Mouse (Mus musculus) granulocyte monocyte progenitor cell, adult 5-6 weeks (primary cell): ENCODE measurements around the gene Tbc1d2b. TPM values are rescaled to one million over a fixed set of nuclear protein-coding genes. Genes with fewer than 3 reads are reported as not detected.

ENCODE experiments used
- ATAC-seq: replicated peaks from 2 replicates; pipeline ENCODE4 v1.8.0; 2016; ENCODE audit warnings: mild to moderate bottlenecking, moderate TSS enrichment, inconsistent platforms; ENCODE audit not compliant: poor library complexity, severe bottlenecking
- total RNA-seq, 2 experiments: library from RNA; stranded (forward) in 1 of 2; stranded (reverse) in 1 of 2; fragments of 200-712, 200-1000 nt in 1 of 2; fragments of >200 nt in 1 of 2; fragmentation: Nextera tagmentation in 1 of 2; gene quantifications; 2 replicates each; pipeline ENCODE4 v1.2.3; 2014 to 2017

Gene Tbc1d2b
- total RNA-seq, 2 experiments from 2014 or later, result 48.0 to 61.2 TPM

DNA sequence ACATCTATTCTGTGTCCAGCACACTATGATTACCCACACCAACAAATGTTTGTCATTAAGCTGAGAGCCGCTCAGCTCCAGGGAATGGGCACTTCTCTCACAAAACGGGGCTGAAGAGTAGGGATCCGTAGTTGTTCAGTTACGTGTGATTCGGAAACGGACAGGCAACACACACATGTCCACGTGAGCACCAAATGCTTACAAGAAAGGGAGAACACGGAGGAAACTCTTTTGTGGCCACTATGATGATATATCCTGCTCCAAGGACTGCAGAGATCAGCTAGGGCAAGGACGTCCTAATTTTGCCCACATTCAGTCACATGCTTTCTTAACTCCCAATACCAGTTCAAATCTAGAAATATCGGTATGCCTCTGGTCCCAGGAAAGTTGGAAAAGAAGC is 4.5 kb downstream of the Tbc1d2b start:
- ATAC-seq, result no peak

DNA sequence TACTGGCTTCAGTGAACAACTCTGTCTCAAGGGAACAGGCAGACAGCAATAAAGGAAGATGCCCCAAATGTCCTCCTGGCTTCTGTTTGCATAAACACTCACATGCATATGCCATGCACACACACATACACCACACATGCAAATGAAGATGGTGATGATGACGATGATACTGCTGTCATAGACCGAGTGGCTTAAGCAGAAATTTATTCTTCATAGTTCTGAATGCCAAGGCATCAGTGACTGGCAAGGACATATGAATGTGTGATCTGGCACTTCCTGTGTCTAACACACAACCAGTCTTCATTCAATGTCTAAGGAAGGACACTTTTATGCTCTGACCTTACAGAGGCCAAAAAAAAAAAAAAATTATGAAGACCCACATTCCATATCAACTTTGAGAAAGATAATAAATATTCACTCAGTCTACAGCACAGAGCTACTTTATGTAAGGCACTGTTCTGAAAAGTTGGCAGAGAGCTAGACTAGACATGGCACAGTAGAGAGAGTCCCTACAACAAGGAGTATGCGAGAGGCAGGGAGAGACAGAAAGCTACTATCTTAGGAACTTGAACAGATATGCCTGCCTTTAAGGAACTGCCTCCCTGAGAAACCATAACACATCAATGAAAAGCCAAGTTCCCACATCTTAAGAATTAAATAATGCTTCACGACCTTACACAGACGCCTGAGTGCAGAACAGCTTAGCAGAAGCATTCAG is 5.1 kb downstream of the Tbc1d2b start:
- no peak for ATAC-seq

DNA sequence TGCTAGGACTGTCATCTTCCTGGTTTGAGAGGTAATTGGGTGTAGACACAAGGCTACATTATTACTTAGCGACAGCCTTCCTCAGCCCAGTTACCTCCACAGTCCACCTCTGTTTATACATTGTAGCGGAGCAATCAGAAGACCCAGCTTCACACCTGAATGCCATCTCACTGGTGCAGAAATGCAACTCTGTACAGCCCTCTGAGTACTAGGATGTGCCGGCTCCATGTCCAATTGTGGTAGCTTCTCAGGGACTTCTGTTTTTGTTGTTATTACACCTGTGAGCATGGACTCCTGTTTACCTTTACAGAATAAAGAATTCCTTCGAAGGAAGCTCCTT is 7.3 kb downstream of the Tbc1d2b start:
- ATAC-seq, result no peak

DNA sequence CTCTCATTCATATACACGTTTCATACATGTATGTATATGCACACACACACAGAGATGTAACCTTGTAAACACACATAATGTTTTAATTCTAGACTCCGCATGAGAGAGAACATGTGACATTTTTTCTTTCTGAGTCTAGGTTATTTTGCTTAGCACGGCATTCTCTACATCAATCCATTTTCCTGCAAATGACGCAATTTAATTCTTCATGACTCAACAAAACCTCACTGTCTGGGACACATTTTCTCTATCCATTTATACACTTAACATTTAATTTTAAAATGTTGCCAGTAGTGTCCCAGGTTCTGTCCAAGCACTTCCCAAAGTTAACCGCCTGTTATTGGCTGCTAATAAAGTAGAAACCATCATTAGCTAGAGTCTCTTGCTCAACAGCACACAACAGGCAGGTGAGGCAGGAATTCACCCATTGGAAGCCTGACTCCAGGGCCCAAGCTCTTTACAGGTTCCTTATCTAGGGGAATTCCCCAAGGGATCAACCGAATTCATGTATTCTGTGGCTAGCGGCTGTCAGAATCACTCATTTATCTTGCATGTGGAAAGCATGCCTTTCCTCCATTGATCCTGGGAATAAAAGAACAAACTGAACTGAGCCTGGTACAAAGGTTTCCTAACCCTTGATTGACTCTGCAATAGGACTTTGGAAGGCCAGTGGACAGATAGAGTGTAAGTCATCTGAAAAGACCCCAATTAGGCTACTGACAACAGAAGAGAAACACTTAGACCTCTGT is 7.8 kb downstream of the Tbc1d2b start:
- ATAC-seq, result no peak

DNA sequence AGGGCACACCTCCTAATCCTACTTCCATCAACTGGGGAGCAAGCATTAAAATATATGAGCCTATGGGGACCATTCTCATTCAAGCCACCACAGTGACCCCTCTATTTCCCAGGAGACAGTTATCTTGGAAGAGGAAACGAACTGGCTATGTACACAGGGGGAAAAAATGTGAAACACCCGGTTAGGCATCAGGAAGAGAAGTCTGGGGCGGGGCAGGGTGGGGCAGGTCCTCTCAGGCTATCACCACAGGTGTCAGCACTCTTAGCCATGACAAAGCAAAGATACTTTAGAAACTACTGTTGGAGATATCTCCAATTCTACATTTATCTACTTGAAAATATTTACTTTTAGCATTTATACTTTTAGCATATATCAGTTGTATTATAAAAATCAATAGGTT is 8.5 kb downstream of the Tbc1d2b start:
- no peak for ATAC-seq

DNA sequence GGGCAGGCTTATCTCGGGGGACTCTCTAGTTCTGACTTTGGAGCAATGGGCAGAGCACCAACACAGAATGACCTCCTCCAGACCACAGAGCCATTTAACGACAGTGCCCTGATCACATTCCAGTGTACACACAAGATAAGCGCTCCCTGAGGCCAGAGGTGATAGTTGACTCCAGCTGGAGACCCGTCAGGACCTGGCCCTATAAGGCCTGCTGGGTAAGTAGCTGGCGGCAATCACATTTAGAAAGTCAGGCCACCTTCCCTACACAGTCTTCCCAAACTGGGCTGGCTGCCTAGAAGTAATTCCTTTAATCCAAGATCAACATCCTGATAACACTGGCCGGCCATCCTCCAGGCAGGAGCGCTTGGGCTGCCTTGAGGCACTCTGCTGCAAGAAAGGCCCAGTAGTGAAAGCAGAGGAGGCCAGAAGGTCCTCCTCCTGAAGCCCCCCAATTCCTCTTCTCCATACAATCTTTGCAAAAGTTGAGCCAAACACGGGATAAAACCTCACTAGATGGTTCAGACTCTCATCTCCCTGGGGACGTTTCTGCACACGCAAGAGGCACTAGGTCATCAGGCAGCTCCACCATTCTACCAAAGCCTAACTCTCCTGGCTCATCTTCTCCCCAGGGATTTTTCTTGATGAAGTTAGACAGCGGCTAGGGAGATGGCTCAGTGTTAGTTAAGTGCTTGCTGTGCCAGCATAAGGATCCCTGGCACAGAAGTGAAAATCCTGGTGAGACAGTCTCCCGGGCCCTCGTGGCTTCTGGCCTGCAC is 9.8 kb downstream of the Tbc1d2b start:
- no peak for ATAC-seq

DNA sequence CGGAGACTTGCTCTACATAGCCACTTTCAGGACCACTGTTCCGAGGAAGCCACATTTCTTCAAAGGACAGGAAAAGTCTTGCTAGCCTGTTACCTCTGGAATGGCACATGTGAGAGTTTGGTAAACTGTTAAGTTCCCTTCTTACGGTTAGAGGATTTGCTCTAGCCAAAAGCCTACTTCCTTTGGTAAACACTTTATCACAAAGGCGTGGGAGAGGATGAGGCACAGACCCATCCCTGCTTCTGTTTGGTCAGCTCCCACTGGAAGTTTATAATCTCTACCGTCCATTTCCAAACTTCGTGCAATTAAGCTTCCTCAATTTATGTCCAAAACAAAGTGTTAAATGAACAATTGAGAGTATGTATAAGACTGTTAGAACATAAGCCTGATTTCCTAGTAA is 10.5 kb downstream of the Tbc1d2b start:
- no peak for ATAC-seq

DNA sequence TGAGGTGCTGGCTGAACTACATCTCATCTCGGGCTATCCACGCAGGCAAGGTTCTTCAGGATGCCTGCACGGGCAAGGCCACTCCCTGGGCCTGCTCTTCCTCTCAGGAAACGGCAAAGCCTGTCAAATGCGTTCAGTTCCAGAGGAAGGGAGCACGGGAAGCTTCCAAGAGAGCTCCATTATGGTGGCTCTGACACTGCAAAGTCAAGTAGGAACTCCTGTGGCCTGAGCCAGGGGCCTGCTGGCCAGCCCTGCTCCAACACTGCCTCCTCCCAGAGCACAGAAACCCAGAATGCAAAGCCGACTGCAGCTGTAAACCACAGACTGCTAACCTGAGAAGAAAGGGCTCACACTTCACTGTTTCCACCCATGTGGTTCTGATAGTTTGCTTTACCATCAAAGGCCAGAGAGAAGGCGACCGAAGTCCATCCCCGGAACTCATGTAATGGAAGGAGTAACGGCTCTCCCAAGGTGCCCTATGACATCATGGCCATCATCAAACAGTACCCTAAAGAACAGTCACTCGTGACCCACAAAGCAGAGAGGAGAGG is 11.1 kb downstream of the Tbc1d2b start:
- no peak for ATAC-seq

DNA sequence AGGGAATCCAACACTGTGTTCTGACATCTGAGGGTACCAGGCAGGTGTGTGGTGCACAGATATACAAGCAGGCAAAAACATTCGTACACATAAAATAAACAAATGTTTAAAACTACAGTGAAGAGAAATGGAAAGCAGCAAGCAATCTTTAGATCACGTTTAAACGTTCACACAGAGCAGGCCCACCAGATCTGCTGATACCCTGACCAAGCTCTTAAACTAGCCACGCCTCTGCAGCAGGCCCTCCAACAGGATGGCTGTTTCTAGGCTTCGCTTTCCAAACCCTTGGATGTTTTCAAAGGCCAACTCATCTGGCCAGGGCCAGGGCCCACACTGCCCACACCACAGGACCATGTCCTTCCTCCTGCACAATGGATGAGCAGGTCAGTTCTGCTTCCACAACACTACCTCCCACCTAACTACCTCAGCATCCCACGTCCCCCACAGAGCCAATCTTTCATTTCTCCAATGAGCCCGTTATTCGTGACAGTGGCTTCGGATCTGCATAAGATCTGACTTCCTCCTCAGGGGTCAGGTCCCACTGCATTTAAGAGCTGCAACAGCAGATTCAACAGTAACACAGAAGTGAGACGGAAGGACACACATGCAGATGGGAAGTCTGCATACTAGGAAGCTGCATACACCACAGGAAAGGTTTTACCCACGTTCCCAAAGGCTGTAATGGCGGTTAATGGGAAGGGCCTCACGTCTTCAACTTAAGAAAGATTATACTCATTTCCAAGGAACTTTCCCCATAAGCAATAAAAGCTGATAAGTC is 12.7 kb downstream of the Tbc1d2b start:
- peak; percentile 58 for ATAC-seq

DNA sequence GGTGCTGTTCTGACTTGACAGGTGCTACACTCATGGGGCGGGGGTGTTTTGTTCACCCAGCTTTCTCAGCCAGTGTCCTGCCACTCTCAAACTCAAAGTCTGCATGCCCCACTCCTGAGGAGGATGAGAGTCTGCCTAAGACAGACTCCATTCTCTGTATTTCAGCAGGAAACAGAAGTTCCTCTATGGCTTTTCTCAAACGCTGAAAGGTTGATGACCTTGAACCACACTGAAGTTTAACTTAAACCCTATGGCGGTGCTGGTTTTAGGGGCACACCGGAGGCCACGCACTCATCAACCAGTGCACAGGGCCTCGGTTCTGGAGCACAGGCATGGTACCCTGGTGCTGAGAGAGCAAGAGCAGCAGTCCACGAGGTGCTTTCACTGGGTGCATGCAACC is 13.4 kb downstream of the Tbc1d2b start:
- 0 out of 2 replicates have a peak, but pooled peaks have one; percentile 8 for ATAC-seq

DNA sequence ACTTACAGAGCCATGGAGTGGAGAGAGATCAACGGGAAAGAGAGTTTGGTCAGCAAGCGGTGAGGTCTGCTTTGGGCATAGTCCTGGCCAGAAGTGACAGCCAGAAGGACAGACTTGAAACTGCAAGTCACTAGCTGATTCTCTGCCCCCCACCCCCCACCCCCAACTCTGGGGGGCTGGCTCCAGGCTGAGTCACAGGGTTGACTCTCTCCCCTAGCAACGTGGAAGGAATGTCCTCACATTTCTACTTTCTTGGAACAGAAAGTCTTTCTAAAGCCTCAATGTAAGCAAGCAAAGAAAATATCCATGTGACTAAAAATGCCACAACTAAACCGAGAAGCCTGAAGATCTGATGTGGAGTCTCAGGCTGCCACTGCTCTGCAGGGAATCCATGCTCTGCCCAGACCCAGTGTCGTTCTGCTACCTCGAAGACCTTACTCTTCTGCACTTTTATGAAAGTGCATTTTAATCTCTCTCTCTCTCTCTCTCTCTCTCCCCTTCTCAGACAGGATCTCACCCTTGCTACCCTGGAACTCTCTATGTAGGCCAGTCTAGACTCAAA is 14.7 kb downstream of the Tbc1d2b start:
- peak; percentile 38 for ATAC-seq

DNA sequence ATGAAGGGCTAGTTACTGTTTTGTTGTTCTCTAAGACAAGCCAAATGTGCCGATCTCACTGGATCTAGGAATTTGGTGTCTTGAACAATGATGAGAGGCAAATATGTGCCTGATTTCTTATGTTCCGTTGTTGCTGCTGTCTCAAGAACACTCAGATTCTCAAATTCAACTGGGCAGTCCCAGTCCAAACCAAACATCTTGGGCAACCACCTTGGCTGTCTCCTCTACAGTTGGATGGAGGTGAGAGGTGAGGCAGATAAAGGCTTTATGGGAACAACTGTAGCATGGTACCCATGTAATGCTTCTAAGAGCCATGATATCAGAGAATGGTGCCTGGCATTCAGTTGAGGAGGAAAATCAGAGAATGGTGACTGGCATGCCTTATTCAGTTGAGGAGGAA is 17.4 kb downstream of the Tbc1d2b start:
- ATAC-seq, result no peak

DNA sequence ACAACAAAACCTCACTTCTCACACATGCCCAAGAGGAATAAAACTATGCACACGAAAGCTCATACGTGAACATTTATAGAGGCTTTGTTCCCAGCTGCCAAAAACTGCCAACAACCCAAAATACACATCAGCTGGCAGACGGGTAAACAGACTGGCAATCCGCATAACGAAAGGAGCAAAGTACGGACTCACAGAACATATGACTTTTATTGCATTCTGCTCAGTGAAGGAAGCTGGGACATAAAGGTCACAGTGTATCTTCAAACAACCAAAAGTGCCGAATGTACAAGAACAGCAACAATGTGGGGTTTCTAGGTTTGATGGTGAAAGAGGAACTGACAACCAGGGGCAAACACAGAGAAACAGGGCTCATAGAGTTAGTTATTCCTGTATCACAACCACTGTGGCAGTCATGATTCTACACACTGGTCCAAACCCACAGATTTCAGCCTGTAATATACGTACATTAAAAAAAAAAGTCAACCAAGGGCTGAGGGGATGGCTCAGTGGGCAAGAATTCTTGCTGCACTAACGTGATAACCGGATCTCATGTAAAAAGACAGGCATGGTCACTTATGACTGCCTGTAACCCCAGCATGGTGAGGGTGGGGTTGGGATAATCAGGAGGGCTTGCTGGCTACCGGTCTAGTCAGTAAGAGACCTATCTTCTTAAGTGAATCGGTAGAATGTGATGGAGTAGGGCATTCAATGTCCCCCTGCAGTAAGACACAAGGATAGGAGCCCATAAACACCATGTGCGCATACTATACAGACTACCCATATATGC is 19.4 kb downstream of the Tbc1d2b start:
- ATAC-seq, result peak; percentile 32

DNA sequence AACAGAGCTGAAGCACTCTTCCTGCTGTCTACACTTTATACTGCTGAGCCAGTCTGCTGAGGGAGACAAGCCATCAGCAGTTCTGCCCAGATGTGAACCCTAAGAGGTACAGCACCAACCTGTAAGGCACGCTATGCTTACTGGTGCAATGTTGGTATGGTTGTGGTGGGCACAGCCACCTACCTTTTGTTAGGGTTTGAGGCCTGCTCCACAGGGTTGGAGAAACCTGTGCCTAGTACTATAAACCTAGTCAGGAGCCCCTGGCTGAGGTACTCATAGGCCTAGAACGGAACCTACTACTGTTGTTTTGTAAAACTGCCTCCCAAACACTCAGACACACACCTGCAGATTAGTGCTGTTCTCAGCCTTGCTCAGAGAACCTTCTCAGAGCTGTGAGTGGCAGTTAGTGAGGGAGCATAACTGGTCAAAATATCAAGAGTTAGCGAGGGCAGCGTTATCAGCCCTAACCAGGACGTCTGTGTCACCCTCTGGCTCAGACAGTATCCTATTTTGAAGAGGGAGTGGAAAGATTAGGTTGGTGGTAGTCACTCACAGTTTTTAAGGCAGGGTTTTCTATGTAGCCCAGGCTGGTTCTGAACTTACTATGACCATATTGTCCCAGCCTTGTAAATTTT is 20.3 kb downstream of the Tbc1d2b start:
- no peak for ATAC-seq

DNA sequence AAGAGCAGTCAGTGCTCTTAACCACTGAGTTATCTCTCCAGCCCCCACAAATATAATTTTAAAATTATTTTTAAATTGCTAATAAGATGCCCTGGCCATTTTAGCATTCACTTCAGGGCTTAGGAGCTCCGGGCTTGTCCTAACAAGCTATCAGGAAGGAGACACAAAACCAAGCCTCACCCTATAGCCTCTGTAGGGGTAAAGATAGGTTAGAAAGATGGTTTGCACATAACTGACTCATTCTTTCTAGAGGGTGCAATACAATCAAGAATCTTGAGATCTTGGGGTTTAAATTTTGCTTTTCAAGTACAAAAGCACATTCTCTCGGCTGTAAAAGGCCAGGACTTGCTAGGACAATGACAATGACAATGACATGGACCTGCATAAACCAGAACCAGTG is 21.6 kb downstream of the Tbc1d2b start:
- no peak for ATAC-seq

DNA sequence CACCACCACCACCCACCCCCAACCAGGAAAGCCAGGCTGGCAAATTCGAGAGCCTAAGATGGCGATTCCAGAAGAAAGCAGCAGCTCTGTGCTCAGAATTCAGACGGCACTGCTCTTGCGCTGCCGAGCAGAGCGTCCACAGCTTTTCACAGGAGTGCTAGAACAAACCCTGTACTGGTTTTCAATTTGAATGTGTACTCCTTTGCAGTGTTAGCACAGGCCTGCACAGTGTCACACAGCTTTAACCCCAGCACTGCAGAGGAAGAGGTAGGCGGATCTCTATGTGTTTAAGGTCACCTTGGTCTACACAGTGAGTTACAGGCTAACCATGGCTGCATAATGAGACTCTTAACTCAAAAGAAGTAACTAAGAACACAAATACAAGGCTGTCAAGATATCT is 22.3 kb downstream of the Tbc1d2b start:
- no peak for ATAC-seq

DNA sequence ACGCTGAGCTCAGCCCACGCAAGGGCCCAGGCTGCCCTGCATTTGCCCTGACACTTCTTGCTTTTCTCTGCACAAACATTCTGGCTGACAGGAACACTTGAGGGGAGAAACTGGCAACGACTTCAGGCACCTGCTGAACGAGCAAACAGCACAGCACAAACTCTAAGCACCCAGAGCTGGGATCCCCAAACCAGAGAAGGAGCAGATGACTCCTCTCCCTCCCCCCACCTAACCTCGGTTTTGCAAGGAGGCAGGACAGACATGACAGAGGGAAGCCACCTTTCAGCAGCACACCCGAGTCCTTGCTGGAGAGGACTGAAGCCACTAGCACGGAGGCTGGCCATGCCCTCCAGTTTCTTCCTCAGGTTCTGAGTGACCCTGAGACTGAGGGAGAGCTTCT is 23.3 kb downstream of the Tbc1d2b start:
- no peak for ATAC-seq

DNA sequence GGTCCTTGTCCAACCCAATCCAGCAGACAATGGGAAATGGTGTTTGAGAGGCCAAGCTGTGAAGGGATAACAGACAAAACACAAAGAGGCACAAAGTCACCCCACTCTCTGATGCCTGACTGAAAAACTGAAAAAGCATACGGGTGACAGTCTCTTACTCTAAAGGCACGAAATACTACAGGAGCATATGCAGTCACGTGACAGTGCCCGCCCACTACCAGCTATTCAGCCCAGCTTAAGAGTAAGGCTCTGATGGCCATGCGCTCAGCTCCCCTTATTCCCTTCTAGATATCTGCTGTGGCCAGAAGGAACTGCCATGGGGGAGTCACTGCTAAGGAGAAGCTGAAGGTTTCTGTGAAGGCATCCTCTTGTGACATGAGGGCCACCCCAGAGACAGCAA is 24.8 kb downstream of the Tbc1d2b start:
- no peak for ATAC-seq

DNA sequence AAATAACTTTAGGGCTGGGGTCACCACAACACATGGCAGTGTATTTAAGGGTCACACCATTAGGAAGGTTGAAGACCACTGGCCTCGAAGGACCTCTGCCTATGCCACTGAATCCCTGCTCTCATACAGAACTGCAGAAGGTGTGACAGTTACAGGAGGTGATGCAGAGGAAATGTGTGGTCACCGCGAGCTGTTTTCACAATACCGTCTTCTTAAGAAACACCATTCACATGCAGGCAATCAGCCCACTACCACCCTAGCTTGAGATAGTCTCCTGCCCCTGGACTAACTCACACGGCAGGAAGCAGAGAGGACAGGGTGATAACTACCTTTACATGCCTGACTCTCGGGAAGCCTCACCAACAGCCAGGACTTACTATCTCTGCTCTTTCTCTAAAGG is 25.4 kb downstream of the Tbc1d2b start:
- ATAC-seq, result peak; percentile 56
